Mouse (Mus musculus): Measurements from ENCODE around the gene Klk1b5. TPM values are rescaled to one million over a fixed set of nuclear protein-coding genes. Genes with fewer than 3 reads are reported as not detected.

The Klk1b5 gene
- polyA plus RNA-seq, 1 experiment from 2014 or later: 0.16 TPM

DNA sequence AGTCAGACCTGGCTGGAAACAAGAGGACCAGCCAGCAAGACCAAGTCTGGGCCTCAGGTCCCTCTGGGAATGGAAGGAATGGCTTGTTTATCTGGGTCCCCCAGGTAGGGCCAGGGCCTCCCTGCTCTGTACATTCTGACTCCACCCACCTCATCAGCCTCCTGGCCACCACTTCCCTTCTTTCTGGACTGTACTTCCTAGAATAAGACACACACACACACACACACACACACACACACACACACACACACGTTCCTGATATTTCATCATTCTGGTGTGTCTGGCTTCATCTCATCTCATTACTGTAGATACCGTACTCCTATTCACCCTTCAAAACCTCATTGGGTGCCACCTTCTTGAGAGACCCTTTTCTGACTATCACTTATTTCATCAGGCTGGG lies 53.7 kb downstream of the Klk1b5 start:
- WGBS: 87% methylated on average over 2 of the region's 2 CpGs
- no peak overlapping the region for H3K4me3 ChIP-seq (ENCODE audit: low read length)
- H3K27ac ChIP-seq (ENCODE audit: low read length): no peak overlapping the region
- no peak overlapping the region for H3K4me2 ChIP-seq (ENCODE audit: low read depth, low read length)
- ATAC-seq: no peak
- H3K27me3 ChIP-seq (replicated peaks; ENCODE audit: control insufficient read depth, insufficient read depth, low read length): peaks cover 7% of the 10 kb centered on the region; the same call in 1 of the 2 replicates
- H3K4me1 ChIP-seq (ENCODE audit: control insufficient read depth, insufficient read depth, low read length): no peaks in the 10 kb centered on the region
- no peaks in the 10 kb centered on the region for H3K9me3 ChIP-seq (ENCODE audit: control insufficient read depth, low read length)
- no peaks in the 10 kb centered on the region for H3K36me3 ChIP-seq (ENCODE audit: control insufficient read depth, insufficient read depth, low read length)
- no peak overlapping the region for H3K9ac ChIP-seq (ENCODE audit: low read depth, low read length)

Other genes starting within 250 kb of the Klk1b5 start
- gene Klk1b1, start 249.2 kb upstream of the Klk1b5 start, polyA plus RNA-seq (2015; fragmentation: Nextera tagmentation; extraction: Ambion mirVana): not detected in 2 replicates
- gene Klk1b9, start 239.9 kb upstream of the Klk1b5 start, polyA plus RNA-seq (2015; fragmentation: Nextera tagmentation; extraction: Ambion mirVana): not detected in 2 replicates
- gene Klk1b11, start 220.1 kb upstream of the Klk1b5 start, polyA plus RNA-seq (2015; fragmentation: Nextera tagmentation; extraction: Ambion mirVana): not detected in 2 replicates
- not detected in 2 replicates for gene Klk1b26, start 203.8 kb upstream of the Klk1b5 start, polyA plus RNA-seq (2015; fragmentation: Nextera tagmentation; extraction: Ambion mirVana)
- gene Klk1b27, start 163.7 kb upstream of the Klk1b5 start, polyA plus RNA-seq (2015; fragmentation: Nextera tagmentation; extraction: Ambion mirVana): not detected in 2 replicates
- not detected in 2 replicates for gene Klk1b21, start 113.6 kb upstream of the Klk1b5 start, polyA plus RNA-seq (2015; fragmentation: Nextera tagmentation; extraction: Ambion mirVana)
- not detected in 2 replicates for gene Klk1b22, start 103.3 kb upstream of the Klk1b5 start, polyA plus RNA-seq (2015; fragmentation: Nextera tagmentation; extraction: Ambion mirVana)
- 0.20 TPM in 1 of 2 replicates, not detected in the other for gene Klk1b16, start 79.2 kb upstream of the Klk1b5 start, polyA plus RNA-seq (2015; fragmentation: Nextera tagmentation; extraction: Ambion mirVana)
- not detected in 2 replicates for gene Klk1b24, start 27.7 kb upstream of the Klk1b5 start, polyA plus RNA-seq (2015; fragmentation: Nextera tagmentation; extraction: Ambion mirVana)
- 0.21 and 0.55 TPM in 2 replicates for gene Klk1b3, start 17.8 kb upstream of the Klk1b5 start, polyA plus RNA-seq (2015; fragmentation: Nextera tagmentation; extraction: Ambion mirVana)
- 0.16 and 0.37 TPM in 2 replicates for gene Klk1b4, start 8.5 kb upstream of the Klk1b5 start, polyA plus RNA-seq (2015; fragmentation: Nextera tagmentation; extraction: Ambion mirVana)
- 44.2 and 51.8 TPM in 2 replicates for gene Klk1, start 9.4 kb downstream of the Klk1b5 start, polyA plus RNA-seq (2015; fragmentation: Nextera tagmentation; extraction: Ambion mirVana)
- gene Gm36864, start 20.2 kb downstream of the Klk1b5 start, polyA plus RNA-seq (2015; fragmentation: Nextera tagmentation; extraction: Ambion mirVana): 0.09 TPM in 1 of 2 replicates, not detected in the other
- 1.4 and 1.6 TPM in 2 replicates for gene 1700028J19Rik, start 30.8 kb downstream of the Klk1b5 start, polyA plus RNA-seq (2015; fragmentation: Nextera tagmentation; extraction: Ambion mirVana)
- gene 2410002F23Rik, start 30.8 kb downstream of the Klk1b5 start, polyA plus RNA-seq (2015; fragmentation: Nextera tagmentation; extraction: Ambion mirVana): 101 and 114 TPM in 2 replicates
- not detected in 2 replicates for gene Acp4, start 41.4 kb downstream of the Klk1b5 start, polyA plus RNA-seq (2015; fragmentation: Nextera tagmentation; extraction: Ambion mirVana)
- gene Gm15517, start 45.5 kb downstream of the Klk1b5 start, polyA plus RNA-seq (2015; fragmentation: Nextera tagmentation; extraction: Ambion mirVana): not detected in 2 replicates
- gene Clec11a, start 91.0 kb downstream of the Klk1b5 start, polyA plus RNA-seq (2015; fragmentation: Nextera tagmentation; extraction: Ambion mirVana): 6.7 and 7.1 TPM in 2 replicates
- 1.2 and 1.5 TPM in 2 replicates for gene Shank1, start 94.3 kb downstream of the Klk1b5 start, polyA plus RNA-seq (2015; fragmentation: Nextera tagmentation; extraction: Ambion mirVana)
- 0.82 and 1.2 TPM in 2 replicates for gene Syt3, start 168.2 kb downstream of the Klk1b5 start, polyA plus RNA-seq (2015; fragmentation: Nextera tagmentation; extraction: Ambion mirVana)
- 0.66 and 0.88 TPM in 2 replicates for gene 1700008O03Rik, start 169.9 kb downstream of the Klk1b5 start, polyA plus RNA-seq (2015; fragmentation: Nextera tagmentation; extraction: Ambion mirVana)
- 0.31 and 0.43 TPM in 2 replicates for gene Lrrc4b, start 213.1 kb downstream of the Klk1b5 start, polyA plus RNA-seq (2015; fragmentation: Nextera tagmentation; extraction: Ambion mirVana)
- 2.3 and 2.4 TPM in 2 replicates for gene Aspdh, start 249.4 kb downstream of the Klk1b5 start, polyA plus RNA-seq (2015; fragmentation: Nextera tagmentation; extraction: Ambion mirVana)

Data from intestine, embryonic 16.5 days (tissue).